Mouse (Mus musculus): ENCODE results near the gene Gm9903.

The Gm9903 gene

GRCm38 (mm10) chr5:33629301-33629987, at the start of gene Gm9903, which contains the start of gene Fam53a:
TSS of gene Gm9903 (plus strand) at chr5:33629925.
TSS of gene Fam53a (minus strand) at chr5:33629635.
- DNase-seq (ENCODE audit: low spot score), result peak; percentile 100

GRCm38 (mm10) chr5:33580336-33580735, 49.4 kb upstream of the Gm9903 start:
- DNase-seq (ENCODE audit: low spot score), result no peak

GRCm38 (mm10) chr5:33587498-33588058, 42.1 kb upstream of the Gm9903 start:
- DNase-seq (ENCODE audit: low spot score), result no peak

GRCm38 (mm10) chr5:33588066-33588465, 41.7 kb upstream of the Gm9903 start:
- DNase-seq (ENCODE audit: low spot score), result no peak

GRCm38 (mm10) chr5:33589221-33589888, 40.4 kb upstream of the Gm9903 start:
- peak; percentile 87 for DNase-seq (ENCODE audit: low spot score)

- DNase-seq (ENCODE audit: low spot score), result no peak
These were observed 36.1 kb upstream of the Gm9903 start for GRCm38 (mm10) chr5:33593620-33594019.

- no peak for DNase-seq (ENCODE audit: low spot score)
These were observed 24.4 kb upstream of the Gm9903 start for GRCm38 (mm10) chr5:33605314-33605713.

GRCm38 (mm10) chr5:33606631-33607030, 23.1 kb upstream of the Gm9903 start:
- no peak for DNase-seq (ENCODE audit: low spot score)

GRCm38 (mm10) chr5:33607434-33607833, 22.3 kb upstream of the Gm9903 start:
- DNase-seq (ENCODE audit: low spot score), result no peak

- no peak for DNase-seq (ENCODE audit: low spot score)
These were observed 20.5 kb upstream of the Gm9903 start for GRCm38 (mm10) chr5:33609226-33609625.

- DNase-seq (ENCODE audit: low spot score), result no peak
These were observed 17.9 kb upstream of the Gm9903 start for GRCm38 (mm10) chr5:33611795-33612194.

- no peak for DNase-seq (ENCODE audit: low spot score)
These were observed 15.3 kb upstream of the Gm9903 start for GRCm38 (mm10) chr5:33614391-33614790.

- DNase-seq (ENCODE audit: low spot score), result no peak
These were observed 7.1 kb upstream of the Gm9903 start for GRCm38 (mm10) chr5:33622671-33623070.

- no peak for DNase-seq (ENCODE audit: low spot score)
These were observed 6.0 kb upstream of the Gm9903 start for GRCm38 (mm10) chr5:33623766-33624165.

GRCm38 (mm10) chr5:33627968-33628367, 1.8 kb upstream of the Gm9903 start:
- DNase-seq (ENCODE audit: low spot score), result no peak

GRCm38 (mm10) chr5:33628820-33629300, 865 bp upstream of the Gm9903 start:
- DNase-seq (ENCODE audit: low spot score), result no peak

- DNase-seq (ENCODE audit: low spot score), result peak; percentile 48
These were observed 336 bp downstream of the Gm9903 start for GRCm38 (mm10) chr5:33630061-33630460.

GRCm38 (mm10) chr5:33630615-33631014, 890 bp downstream of the Gm9903 start:
- DNase-seq (ENCODE audit: low spot score), result no peak

- no peak for DNase-seq (ENCODE audit: low spot score)
These were observed 2.8 kb downstream of the Gm9903 start for GRCm38 (mm10) chr5:33632526-33632925.

GRCm38 (mm10) chr5:33635361-33635760, 5.6 kb downstream of the Gm9903 start:
- DNase-seq (ENCODE audit: low spot score), result no peak

- DNase-seq (ENCODE audit: low spot score), result no peak
These were observed 8.1 kb downstream of the Gm9903 start for GRCm38 (mm10) chr5:33637606-33638350.

- DNase-seq (ENCODE audit: low spot score), result no peak
These were observed 9.1 kb downstream of the Gm9903 start for GRCm38 (mm10) chr5:33638826-33639225.

All from testis, postnatal 10 days (tissue).